ENCODE assay signal across 30 mouse cellular contexts in genomic region chr7:109889300-109889699, GRCm38 (mm10). TPM values are rescaled to one million over a fixed set of nuclear protein-coding genes. Genes with fewer than 3 reads are reported as not detected.
DNase-seq lines count a peak whose midpoint lies in the region; ATAC-seq and TF ChIP-seq lines count a peak whose summit lies in the region.
"Had no signal": no experiment of that assay in that cellular context is flagged by ENCODE, and none has a peak within 500 bp of the region (broad histone marks: within the 10 kb centered on the region; RNA-seq: fewer than 3 reads in every experiment).

No protein-coding gene starts in this region.

- no peak overlapping the region for H3K9ac ChIP-seq in kidney, embryonic 14.5 days (ENCODE audit: low read depth, low read length)
- no peak overlapping the region for H3K9ac ChIP-seq in lung, embryonic 14.5 days
- H3K9ac ChIP-seq: heart, embryonic 12.5 days; hindbrain, embryonic 15.5 days; limb, embryonic 13.5 days; liver, postnatal 0 days; midbrain, embryonic 13.5 days; stomach, embryonic 15.5 days had no signal

- H3K9me3 ChIP-seq in kidney, embryonic 14.5 days (ENCODE audit: control insufficient read depth, low read length): peaks cover 4% of the 10 kb centered on the region; the same call in 1 of the 2 replicates
- H3K9me3 ChIP-seq in lung, embryonic 14.5 days (ENCODE audit: low read depth, low read length): no peaks in the 10 kb centered on the region
- H3K9me3 ChIP-seq: hindbrain, embryonic 15.5 days; midbrain, embryonic 13.5 days; stomach, embryonic 15.5 days had no signal

- TF ChIP-seq POLR2A in kidney, adult 2 months (IDR thresholded peaks at IDR 0.05; ENCODE audit: low read depth, low read length): no peak
- no peak for TF ChIP-seq POLR2A in bone marrow, adult 2 months (IDR thresholded peaks at IDR 0.05; ENCODE audit: borderline replicate concordance, control insufficient read depth, low read depth, low read length)

- H3K36me3 ChIP-seq in kidney, adult 2 months (ENCODE audit: control insufficient read depth, insufficient read depth, low read length): no peaks in the 10 kb centered on the region; the same call in 1 of the 2 replicates
- peaks cover 24% of the 10 kb centered on the region for H3K36me3 ChIP-seq in kidney, embryonic 14.5 days (ENCODE audit: control insufficient read depth, insufficient read depth, low read length)
- H3K36me3 ChIP-seq in lung, embryonic 14.5 days (ENCODE audit: insufficient read depth): peaks cover 36% of the 10 kb centered on the region

- H3K4me3 ChIP-seq in kidney, adult 2 months (ENCODE audit: insufficient read depth, low read depth, low read length): no peak overlapping the region
- no peak overlapping the region for H3K4me3 ChIP-seq in kidney, embryonic 14.5 days (ENCODE audit: low read length)
- no peak overlapping the region for H3K4me3 ChIP-seq in lung, embryonic 14.5 days (ENCODE audit: low read depth, low read length)
- no peak overlapping the region for H3K4me3 ChIP-seq in bone marrow, adult 2 months (replicated peaks; ENCODE audit: control insufficient read depth, low read depth, low read length)
- H3K4me3 ChIP-seq: erythroblast, embryonic 14.5 days; heart, embryonic 12.5 days; hindbrain, embryonic 10.5 days; hindbrain, embryonic 15.5 days; limb, embryonic 13.5 days; megakaryocyte, embryonic 14.5 days; midbrain, embryonic 13.5 days; stomach, embryonic 15.5 days had no signal

- no peak for TF ChIP-seq CTCF in kidney, adult 2 months (conservative IDR thresholded peaks at IDR 0.05; ENCODE audit: insufficient read depth, insufficient read length, low read depth, low read length)
- 0 out of 2 replicates have a peak, but pooled peaks have one; percentile 11 for TF ChIP-seq CTCF in lung, embryonic 14.5 days (IDR thresholded peaks at IDR 0.05; ENCODE audit: low read depth)
- TF ChIP-seq CTCF in bone marrow, adult 2 months (IDR thresholded peaks at IDR 0.05; ENCODE audit: control insufficient read depth, insufficient read depth, low read length): no peak

- peak; percentile 20 for DNase-seq in kidney, adult 2 months
- no peak for DNase-seq in lung, embryonic 14.5 days
- no peak for DNase-seq in lung, postnatal 14 days
- no peak for DNase-seq in ovary, postnatal 14 days (ENCODE audit: low spot score)
- no peak for DNase-seq in adrenal gland, postnatal 10 days
- DNase-seq: adrenal gland, adult 8-10 months; B cell, adult 2 months; cerebellum, adult 11 months; cerebellum, adult 9-10 months; gastrocnemius, postnatal 10 days; heart, adult 18-20 months; liver, postnatal 0 days; retina, postnatal 1 day; right cerebral cortex, postnatal 14 days had no signal

- no peak overlapping the region for H3K4me2 ChIP-seq in kidney, embryonic 14.5 days (replicated peaks; ENCODE audit: low read depth, low read length)
- H3K4me2 ChIP-seq in lung, embryonic 14.5 days: no peak overlapping the region
- H3K4me2 ChIP-seq: heart, embryonic 12.5 days; hindbrain, embryonic 15.5 days; limb, embryonic 13.5 days; liver, embryonic 11.5 days; midbrain, embryonic 13.5 days; stomach, embryonic 15.5 days had no signal

- no peaks in the 10 kb centered on the region for H3K27me3 ChIP-seq in kidney, adult 2 months (replicated peaks; ENCODE audit: control insufficient read depth, insufficient read depth, low read length)
- H3K27me3 ChIP-seq in kidney, embryonic 14.5 days (ENCODE audit: control insufficient read depth, insufficient read depth, low read length): no peaks in the 10 kb centered on the region
- no peaks in the 10 kb centered on the region for H3K27me3 ChIP-seq in lung, embryonic 14.5 days (ENCODE audit: insufficient read depth, low read length)
- H3K27me3 ChIP-seq: heart, embryonic 12.5 days; hindbrain, embryonic 15.5 days; limb, embryonic 13.5 days; megakaryocyte, embryonic 14.5 days; midbrain, embryonic 13.5 days; stomach, embryonic 15.5 days had no signal

- 59% methylated on average over 5 of the region's 5 CpGs for WGBS in kidney, adult 2 months
- WGBS in kidney, embryonic 14.5 days: 70% methylated on average over 5 of the region's 5 CpGs
- WGBS in lung, embryonic 14.5 days: 70% methylated on average over 5 of the region's 5 CpGs
- WGBS in bone marrow, adult 2 months: 13% methylated on average over 5 of the region's 5 CpGs

- no peak overlapping the region for H3K27ac ChIP-seq in kidney, adult 2 months (ENCODE audit: insufficient read depth, low read depth, low read length)
- no peak overlapping the region for H3K27ac ChIP-seq in kidney, embryonic 14.5 days (ENCODE audit: low read depth, low read length)
- H3K27ac ChIP-seq in lung, embryonic 14.5 days (ENCODE audit: low read depth): no peak overlapping the region
- peak overlapping the region; percentile 39 for H3K27ac ChIP-seq in bone marrow, adult 2 months (ENCODE audit: control insufficient read depth, insufficient read depth, low read depth, low read length, poor library complexity)
- H3K27ac ChIP-seq: hindbrain, embryonic 10.5 days; hindbrain, embryonic 15.5 days; kidney, postnatal 0 days; limb, embryonic 13.5 days; midbrain, embryonic 13.5 days; stomach, embryonic 15.5 days had no signal

- H3K4me1 ChIP-seq in kidney, adult 2 months (ENCODE audit: control insufficient read depth, insufficient read depth, low read length): no peaks in the 10 kb centered on the region
- H3K4me1 ChIP-seq in kidney, embryonic 14.5 days (ENCODE audit: control insufficient read depth, insufficient read depth, low read length): no peaks in the 10 kb centered on the region
- no peaks in the 10 kb centered on the region for H3K4me1 ChIP-seq in lung, embryonic 14.5 days (ENCODE audit: insufficient read depth)
- H3K4me1 ChIP-seq in bone marrow, adult 2 months (ENCODE audit: control insufficient read depth, insufficient read depth, low read length): no peaks in the 10 kb centered on the region
- H3K4me1 ChIP-seq: heart, embryonic 12.5 days; hindbrain, embryonic 10.5 days; hindbrain, embryonic 15.5 days; limb, embryonic 13.5 days; midbrain, embryonic 13.5 days; stomach, embryonic 15.5 days had no signal

- no peak for ATAC-seq in kidney, embryonic 14.5 days (ENCODE audit: low FRiP score, low TSS enrichment)
- ATAC-seq in lung, embryonic 14.5 days (ENCODE audit: insufficient read depth): no peak
- peak; percentile 69 for ATAC-seq in megakaryocyte progenitor cell, adult 5-6 weeks (replicated peaks; ENCODE audit: poor library complexity)
- ATAC-seq: forebrain, embryonic 16.5 days; inflammation-experienced regulatory T-cells, adult 6 months; liver, postnatal 0 days; midbrain, embryonic 13.5 days had no signal

RNA-seq across cellular contexts. Expression of gene Scube2, which starts 23.8 kb away (rescaled TPM):
- 0.28 and 0.37 TPM in 2 replicates for polyA plus RNA-seq in kidney, adult 2 months (2012; rRNA removed)
- 0.34 and 0.77 TPM in 2 replicates for polyA plus RNA-seq in kidney, embryonic 14.5 days (2014; fragmentation: Nextera tagmentation; extraction: Ambion mirVana)
- polyA plus RNA-seq in lung, embryonic 14.5 days (2014; fragmentation: Nextera tagmentation; extraction: Ambion mirVana): 1.3 and 2.0 TPM in 2 replicates
- polyA plus RNA-seq in bone marrow, adult 2 months (2011; ENCODE audit: insufficient read depth, insufficient read length, low replicate concordance, missing spikeins): 0.55 TPM in 1 of 2 replicates, not detected in the other
- total RNA-seq in megakaryocyte progenitor cell, adult 5-6 weeks (2015): not detected in 2 replicates
- total RNA-seq in megakaryocyte progenitor cell, adult 5-6 weeks (2017): 0.07 TPM in 1 of 2 replicates, not detected in the other
- 1 to 10 TPM in 1 of 2 experiments, under 1 TPM in 1; 0.69 to 1.1 TPM for total RNA-seq in adrenal gland, postnatal 10 days (2021)
- total RNA-seq: monocyte, adult 5-6 weeks had no signal
- polyA plus RNA-seq: erythroblast, embryonic 14.5 days; inflammation-experienced regulatory T-cells, adult 6 months had no signal
